Mouse (Mus musculus) bone marrow, adult 2 months (tissue): ENCODE measurements around the gene Ipo8.

ENCODE experiments used
- CTCF ChIP-seq: fragments of 200-500 bp; IDR thresholded peaks from 2 replicates; pipeline ENCODE4 v1.5.1; 2011; ENCODE audit warnings: low read length, control low read depth; ENCODE audit not compliant: control insufficient read depth, insufficient read depth
- POLR2A ChIP-seq: fragments of 200-500 bp; IDR thresholded peaks from 2 replicates; pipeline ENCODE4 v1.6.1; 2011; ENCODE audit warnings: low read depth, mild to moderate bottlenecking, control low read depth, low read length, borderline replicate concordance; ENCODE audit not compliant: control insufficient read depth

- no peak for TF ChIP-seq CTCF
- no peak for TF ChIP-seq POLR2A
These were observed 102.7 kb downstream of the Ipo8 start for GRCm38 (mm10) chr6:148728571-148728970.
